Mouse (Mus musculus) WW6 (cell line): ENCODE results near the gene Pck1.
"Not testable (repeated sequence)": the region's sequence is repeated elsewhere in the genome, so short reads cannot be mapped to it uniquely, and the experiment has no call there.

Source experiments
- DNase-seq: peaks from one replicate; pipeline ENCODE4 v3.0.0-alpha.2; 2013; ENCODE audit warnings: low read depth, low spot score

Gene Pck1

DNA sequence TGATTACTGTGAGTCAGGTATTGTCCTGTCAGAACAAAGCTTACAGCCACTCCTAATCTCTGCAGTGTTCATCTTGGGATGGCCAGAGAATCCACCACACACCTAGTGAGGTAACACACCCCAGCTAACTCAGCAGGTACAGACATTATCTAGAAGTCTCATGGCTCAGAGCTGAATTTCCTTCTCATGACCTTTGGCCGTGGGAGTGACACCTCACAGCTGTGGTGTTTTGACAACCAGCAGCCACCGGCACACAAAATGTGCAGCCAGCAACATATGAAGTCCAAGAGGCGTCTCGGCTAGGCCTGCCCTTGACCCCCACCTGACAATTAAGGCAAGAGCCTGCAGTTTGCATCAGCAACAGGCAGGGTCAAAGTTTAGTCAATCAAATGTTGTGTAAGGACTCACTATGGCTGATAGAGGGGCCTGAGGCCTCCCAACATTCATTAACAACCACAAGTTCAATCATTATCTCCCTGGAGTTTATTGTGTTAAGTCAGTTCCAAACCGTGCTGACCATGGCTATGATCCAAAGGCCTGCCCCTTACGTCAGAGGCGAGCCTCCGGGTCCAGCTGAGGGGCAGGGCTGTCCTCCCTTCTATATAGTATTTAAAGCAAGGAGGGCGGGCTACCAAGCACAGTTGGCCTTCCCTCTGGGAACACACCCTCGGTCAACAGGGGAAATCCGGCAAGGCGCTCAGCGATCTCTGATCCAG, at the start of gene Pck1:
Pck1 (plus strand) TSS at position 613 of the 716 bp plus-strand sequence.
- no peak for DNase-seq

DNA sequence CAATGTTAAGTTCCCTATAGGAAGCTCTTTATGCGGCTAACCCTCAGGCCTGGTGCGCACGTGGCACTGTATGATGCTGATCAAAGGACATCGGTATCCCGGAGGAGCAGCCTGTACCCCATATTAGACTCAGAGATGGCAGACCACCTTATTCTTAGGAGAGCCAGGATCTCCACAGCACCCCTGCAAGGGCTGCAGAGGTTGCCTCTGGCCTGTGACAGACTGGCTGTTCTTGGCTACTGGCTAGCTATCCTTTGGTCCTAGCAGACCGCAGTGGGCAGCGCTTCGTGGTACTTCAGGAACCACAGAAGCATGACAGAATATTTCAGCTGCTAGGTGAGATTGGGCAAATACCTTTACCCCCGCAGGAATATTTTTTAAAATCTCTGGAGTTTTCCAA, 46.4 kb upstream of the Pck1 start:
- DNase-seq, result no peak

- DNase-seq, result peak; percentile 40
Measured at GRCm38 (mm10) chr2:173106889-173107785, 45.7 kb upstream of the Pck1 start.

- no peak for DNase-seq
Measured at GRCm38 (mm10) chr2:173108509-173109190, 44.2 kb upstream of the Pck1 start.

- DNase-seq, result no peak
Measured at GRCm38 (mm10) chr2:173109510-173109909, 43.3 kb upstream of the Pck1 start.

DNA sequence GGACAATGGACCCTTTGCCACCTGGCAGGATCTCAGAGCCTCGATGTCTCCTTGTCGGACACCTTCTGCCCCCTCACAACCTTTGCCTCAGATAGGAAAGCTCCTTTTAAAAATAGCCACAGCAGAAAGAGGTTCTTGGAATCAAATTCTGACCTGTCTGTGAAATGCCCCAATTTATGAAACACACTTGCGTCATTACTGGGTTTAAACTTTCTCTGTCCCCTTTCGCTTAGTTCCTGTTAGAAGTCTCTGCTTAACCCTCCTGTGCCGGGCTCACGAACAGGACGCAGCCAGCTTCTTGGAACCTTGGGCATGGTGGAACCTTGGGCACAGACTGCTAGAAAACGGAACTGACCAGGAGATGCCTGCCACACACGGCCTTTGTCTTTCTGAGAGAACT, 42.3 kb upstream of the Pck1 start:
- DNase-seq, result no peak

DNA sequence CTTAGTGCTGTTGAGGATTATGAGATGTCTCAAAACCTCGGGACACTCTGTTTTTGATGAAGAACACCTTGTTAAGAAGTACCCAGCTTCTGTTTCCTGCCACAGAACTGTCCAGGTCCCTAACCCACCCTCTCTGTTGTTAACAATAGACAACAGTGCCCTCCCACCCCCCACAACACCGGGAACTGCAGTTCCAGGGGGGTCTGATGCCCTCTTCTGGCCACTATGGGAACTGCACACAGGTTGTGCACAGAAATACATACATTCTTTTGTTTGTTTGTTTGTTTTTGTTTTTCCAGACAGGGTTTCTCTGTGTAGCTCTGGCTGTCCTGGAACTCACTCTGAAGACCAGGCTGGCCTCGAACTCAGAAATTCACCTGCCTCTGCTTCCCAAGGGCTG, 39.1 kb upstream of the Pck1 start:
- not testable (repeated sequence) for DNase-seq

DNA sequence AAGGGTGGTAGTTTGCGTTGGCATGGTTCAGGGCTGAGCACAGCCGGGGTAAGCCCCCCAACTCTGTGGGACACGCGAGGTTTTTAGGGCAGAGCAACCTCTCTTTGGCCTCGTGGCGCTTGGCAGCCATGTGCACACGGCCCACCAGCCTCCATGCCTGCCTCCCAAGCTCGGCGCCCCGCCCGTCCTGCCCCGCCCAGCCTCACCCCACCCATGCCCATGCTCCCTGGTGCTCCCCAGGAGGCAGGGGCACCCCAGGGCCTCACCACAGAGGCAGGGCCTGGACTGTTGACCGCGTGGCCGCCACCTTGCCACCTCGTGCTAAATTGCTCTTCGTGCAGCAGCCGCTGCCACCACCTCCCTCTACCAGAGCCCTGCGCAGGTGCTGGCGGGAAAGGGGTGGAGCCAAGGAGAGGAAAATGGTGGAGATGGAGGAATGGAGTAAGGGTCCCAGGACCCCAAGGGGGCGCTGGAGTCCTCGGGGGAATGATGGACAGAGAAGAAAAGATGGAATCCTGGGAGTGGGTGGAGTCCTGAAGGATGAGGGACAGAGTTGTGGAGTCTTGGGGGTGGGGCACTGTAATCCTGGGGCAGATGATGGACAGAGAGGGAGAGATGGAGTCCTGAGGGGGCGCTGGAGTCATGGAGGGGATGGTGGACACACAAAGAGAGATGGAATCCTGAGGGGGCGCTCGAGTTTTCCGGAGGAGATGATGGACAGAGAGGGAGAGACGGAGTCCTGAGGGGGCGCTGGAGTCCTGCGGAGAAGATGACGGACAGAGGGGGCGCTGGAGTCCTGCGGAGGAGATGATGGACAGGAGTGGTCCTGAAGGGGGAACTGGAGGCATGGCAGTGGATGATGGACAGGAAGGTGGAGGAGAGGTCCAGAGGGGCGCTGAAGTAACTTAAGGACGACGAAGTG, 33.6 kb upstream of the Pck1 start, which contains the start of gene Ctcfl:
Ctcfl (minus strand) TSS at position 503 of the 922 bp plus-strand sequence.
- no peak for DNase-seq

DNA sequence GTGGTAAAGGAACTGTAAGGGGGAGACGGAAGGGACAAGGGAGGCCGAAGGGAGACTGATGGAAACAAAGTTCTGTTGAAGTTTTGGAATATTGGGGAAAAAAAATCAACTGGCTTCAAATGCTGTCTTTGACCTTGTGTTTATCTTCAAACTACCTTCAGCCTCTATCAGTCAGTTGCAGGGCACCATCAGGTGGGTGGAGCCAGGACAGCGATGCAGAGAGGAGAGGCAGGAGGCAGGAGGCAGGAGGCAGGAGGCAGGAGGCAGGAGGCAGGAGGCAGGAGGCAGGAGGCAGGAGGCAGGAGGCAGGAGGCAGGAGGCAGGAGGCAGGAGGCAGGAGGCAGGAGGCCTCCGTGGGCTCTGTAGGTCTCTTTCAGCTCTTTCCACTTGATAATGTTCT, 32.7 kb upstream of the Pck1 start:
- DNase-seq, result not testable (repeated sequence)

DNA sequence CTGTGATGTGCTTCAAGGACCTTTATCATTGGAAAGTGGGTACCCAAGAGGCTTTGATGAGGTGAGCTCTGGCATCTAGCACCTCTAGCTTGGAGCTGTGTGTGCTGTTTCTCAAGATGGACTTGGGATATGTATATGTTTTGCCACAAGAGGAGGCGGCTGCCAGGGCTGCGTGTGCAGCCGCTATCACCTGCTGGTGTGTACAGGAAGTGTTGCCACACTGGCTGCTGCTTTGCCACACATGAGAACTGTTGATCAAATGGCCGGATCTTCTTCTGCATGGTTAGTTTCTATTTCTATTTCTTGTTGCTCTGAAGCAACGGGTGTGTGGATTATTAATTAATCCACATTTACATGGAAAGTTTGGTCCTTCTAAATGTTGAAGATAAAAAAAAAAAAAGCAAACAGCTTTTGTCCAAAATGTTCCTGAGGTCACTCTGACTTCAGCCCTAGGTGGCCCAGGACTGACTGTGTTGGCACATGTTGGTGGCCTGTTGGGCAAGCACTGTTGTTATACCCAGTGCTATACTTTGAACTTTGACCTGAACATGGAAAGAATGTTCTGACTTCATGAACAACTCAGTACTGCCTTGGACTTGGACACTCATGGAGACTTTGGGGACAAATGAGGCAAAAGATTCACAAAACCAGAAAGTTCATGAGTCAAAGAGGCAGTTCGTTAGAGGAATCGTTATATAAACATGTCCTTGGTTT, 28.7 kb upstream of the Pck1 start:
- no peak for DNase-seq

DNA sequence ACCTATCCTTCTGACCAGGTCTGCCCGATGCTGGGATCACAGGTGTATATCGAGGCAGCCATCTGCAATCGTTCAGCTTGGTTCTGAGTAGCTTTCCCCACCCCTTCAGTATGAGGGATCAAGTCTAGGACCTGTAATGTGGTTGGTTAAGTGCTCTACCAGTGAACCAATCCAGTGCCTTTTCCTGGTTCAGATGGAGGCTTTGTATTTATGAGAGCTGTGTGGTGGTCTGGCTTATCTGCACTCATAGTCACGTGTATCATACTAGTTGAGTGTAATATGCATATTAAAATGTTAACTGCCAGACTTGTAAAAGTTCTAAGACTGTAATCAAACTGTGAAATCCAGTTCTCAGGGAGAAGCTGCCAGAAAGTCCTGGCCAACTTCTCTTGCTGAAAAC, 26.5 kb upstream of the Pck1 start:
- DNase-seq, result no peak

DNA sequence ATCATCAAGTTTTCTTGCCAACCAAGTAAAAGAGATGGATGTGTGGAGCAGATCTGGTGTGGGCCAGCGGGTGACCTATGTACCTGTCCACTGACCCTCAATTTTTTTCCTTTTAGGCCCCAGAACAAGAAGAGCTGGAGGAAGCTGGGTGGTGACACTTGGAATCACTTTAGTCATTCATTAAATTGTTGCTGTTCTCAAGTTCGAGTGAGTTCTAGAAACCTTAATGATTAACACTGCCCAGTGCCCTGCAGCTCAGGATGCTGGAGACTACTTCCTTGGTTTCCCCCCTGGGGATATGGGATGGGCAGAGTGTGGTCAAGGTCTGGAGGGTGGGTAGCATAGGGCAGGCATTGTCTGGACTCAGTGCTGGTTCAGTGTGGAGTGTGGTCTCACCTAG, 23.7 kb upstream of the Pck1 start:
- no peak for DNase-seq

GRCm38 (mm10) chr2:173132262-173132661, 20.6 kb upstream of the Pck1 start:
- DNase-seq, result no peak

DNA sequence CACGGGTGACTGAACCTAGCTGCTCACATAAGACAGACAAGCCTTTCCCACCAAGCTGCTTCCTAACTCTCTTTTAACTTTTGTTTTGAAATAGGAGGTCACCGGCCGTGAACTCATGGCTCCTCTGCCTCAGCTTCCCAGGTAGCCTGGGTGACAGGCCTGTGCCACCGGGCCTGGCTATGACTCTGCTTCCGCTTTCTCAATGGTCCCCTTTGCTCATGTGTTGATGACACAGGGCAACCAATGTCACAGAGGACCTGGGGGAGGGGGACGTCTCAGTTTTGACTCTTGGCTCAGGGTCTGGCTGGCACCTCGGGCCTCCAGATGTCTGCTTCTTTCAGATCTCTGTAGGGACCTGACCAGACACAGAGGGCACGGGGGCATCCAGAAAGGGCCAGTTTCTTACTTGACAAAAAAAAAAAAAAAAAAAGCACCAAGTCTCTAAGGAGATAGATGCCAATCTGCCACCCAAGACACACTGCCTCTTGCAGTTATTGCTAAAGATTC, 20.0 kb upstream of the Pck1 start:
- no peak for DNase-seq

DNA sequence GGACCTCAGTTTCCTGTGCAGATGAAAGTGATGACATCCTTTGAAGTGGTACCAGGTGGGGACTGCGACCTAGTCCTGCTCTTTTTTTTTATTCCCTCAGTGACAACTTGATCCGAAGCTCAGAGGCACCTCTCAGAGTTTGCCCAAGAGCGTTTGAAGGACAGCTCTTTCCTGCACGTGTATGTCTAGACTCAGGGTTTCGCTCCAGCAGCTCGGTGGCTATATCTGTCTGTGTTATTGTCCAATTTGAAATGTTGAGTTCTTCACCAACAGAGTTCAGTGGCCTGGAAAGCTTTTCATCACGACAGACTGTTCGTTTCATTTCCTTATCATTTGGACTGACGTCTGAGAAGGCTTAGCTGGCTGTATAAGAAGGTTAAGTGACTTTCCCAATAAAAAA, 18.2 kb upstream of the Pck1 start:
- DNase-seq, result no peak

DNA sequence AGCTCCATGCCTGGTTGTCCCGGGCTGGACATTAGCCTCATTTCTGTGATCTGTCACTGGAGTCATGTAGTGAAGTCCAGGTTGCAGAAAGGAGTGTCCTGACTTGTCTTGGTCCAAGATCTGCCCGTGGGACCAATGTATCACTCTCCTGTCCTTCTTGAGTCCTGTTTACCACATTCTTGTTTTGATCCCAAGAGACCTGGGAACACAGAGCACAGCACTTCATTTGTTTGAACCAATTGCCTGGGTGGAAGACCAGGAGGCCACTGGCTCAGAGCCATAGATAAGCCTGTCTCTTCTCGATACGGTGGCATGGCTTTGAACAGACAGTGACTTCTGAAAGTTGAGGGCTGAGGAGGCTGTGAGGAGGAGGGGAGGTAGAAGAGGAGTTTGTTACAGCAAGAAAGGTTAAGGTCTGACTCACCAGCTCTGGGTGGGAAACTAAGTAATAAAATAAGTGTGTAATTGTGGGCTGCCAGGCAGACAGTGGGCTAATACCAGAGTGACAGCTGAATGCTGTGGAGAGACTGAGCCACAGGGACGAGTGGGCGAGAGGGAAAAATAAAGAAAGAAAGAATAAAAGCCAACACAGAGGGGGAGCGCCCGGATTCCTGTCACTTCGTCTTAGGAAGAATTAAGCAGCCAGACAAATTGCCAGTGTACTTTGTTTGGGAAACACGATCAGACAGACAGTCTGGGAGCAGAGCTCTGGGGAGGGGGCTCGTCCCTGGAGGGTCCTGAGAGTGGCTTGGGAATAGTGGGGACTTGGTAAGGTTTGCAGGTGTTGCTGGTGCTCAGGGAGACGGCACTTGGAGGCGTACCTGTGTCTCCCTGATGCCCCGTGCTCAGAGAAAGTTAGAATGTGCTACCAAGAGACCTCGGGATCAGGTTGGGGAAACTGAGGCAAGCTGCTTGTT, 14.3 kb upstream of the Pck1 start:
- DNase-seq, result no peak

DNA sequence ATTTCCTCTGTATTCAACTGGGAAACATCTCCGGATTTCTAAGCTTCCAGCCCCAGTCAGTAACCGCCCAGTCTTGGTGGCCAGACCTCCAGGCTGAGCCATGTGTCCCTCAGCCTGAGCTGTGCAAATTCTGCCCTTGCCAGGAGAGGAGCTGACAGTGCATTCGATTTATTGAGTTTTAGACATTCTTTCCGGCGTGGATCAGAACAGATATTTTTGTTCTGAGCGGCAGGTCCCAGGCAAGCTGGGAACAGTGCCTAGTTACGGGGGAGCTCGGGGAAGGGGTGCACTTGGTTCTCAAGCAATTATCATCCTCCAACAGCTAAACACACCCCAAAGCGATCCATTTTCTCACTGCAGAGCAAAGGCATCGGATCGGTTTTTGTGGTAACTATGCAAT, 9.2 kb upstream of the Pck1 start:
- DNase-seq, result no peak

- DNase-seq, result no peak
Measured at GRCm38 (mm10) chr2:173145808-173146207, 7.0 kb upstream of the Pck1 start.

DNA sequence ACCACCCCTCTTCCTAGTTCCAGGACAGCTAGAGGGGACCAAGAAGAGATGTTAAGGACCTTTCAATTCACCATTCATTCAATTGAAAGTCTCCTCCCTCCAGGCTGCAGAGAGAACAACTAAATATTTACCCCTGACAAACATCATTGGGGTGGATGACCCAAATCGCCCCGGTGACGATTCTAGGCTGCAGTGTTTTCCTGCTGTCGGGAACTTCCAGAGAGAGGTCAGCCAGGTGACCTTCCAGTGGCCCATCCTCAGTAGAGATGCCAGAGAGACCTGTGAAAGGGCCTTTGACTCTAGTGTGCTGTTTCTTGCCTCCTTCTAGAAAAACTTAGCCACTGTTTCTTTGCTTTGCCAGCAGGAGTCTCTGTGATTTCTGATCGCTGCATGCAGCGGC, 6.1 kb upstream of the Pck1 start:
- no peak for DNase-seq
